Mouse (Mus musculus) embryonic facial prominence, embryonic 14.5 days (tissue): ENCODE data around the gene Gm27021. TPM values are rescaled to one million over a fixed set of nuclear protein-coding genes. Genes with fewer than 3 reads are reported as not detected.
A peak's percentile ranks its signal among the peaks of the same experiment; 100 is the strongest.

Experiments used
- ATAC-seq: fragments of 200-750 bp; cut with Nextera tagmentation; 2 replicates; pipeline ENCODE4 v1.8.0; 2017; ENCODE audit warnings: low read depth, moderate number of reproducible peaks, moderate TSS enrichment
- DNase-seq: peaks from one replicate; pipeline ENCODE4 v3.0.0-alpha.2; 2015; ENCODE audit warnings: low spot score
- H3K27ac ChIP-seq: fragments of 300-500 bp; sonication (generic); replicated peaks from 2 replicates; pipeline ENCODE4 v1.5.1; 2014; ENCODE audit warnings: low read depth, mild to moderate bottlenecking, low read length, moderate library complexity
- H3K27me3 ChIP-seq: fragments of 300-500 bp; sonication (generic); replicated peaks from 2 replicates; pipeline ENCODE4 v1.6.1; 2014; ENCODE audit warnings: low read length; ENCODE audit not compliant: control insufficient read depth, insufficient read depth
- H3K36me3 ChIP-seq: fragments of 300-500 bp; sonication (generic); 2 replicates; pipeline ENCODE4 v1.6.1; 2014; ENCODE audit warnings: low read length, mixed read lengths; ENCODE audit not compliant: control insufficient read depth, insufficient read depth
- H3K4me1 ChIP-seq: fragments of 300-500 bp; sonication (generic); 2 replicates; pipeline ENCODE4 v1.6.1; 2014; ENCODE audit warnings: antibody characterized with exemption, low read length; ENCODE audit not compliant: control insufficient read depth, insufficient read depth
- H3K4me2 ChIP-seq: fragments of 300-500 bp; sonication (generic); 2 replicates; pipeline ENCODE4 v1.6.1; 2014; ENCODE audit warnings: low read depth, mild to moderate bottlenecking, low read length, moderate library complexity, mixed read lengths
- H3K4me3 ChIP-seq: fragments of 300-500 bp; sonication (generic); 2 replicates; pipeline ENCODE4 v1.5.1; 2014; ENCODE audit warnings: low read depth, mild to moderate bottlenecking, low read length
- H3K9ac ChIP-seq: fragments of 300-500 bp; sonication (generic); 2 replicates; pipeline ENCODE4 v1.6.1; 2014; ENCODE audit warnings: low read depth, mild to moderate bottlenecking, low read length, moderate library complexity, mixed read lengths
- H3K9me3 ChIP-seq: fragments of 300-500 bp; sonication (generic); 2 replicates; pipeline ENCODE4 v1.6.1; 2016; ENCODE audit warnings: low read length; ENCODE audit not compliant: control insufficient read depth
- WGBS: fragments of 180-500 bp; shearing (Covaris S2); extraction: QIAGEN DNeasy Blood & Tissue Kit; methylation state at CpG from one replicate; pipeline ENCODE4 v1.1.7; 2014; 5-methylcytosine and 5-hydroxymethylcytosine counted together
- polyA plus RNA-seq: library from polyadenylated mRNA; unstranded; fragments of >200 nt; fragmentation: Nextera tagmentation; extraction: Ambion mirVana; gene quantifications from 2 replicates; pipeline ENCODE4 v1.2.1, GENCODE M21; 2014

Gm27021 gene
- 2.7 and 3.3 TPM in 2 replicates for polyA plus RNA-seq

GRCm38 (mm10) chr8:120667561-120668373, at the start of gene Gm27021, which contains the start of gene Cox4i1:
Gene Gm27021, minus strand, starts transcription at chr8:120668079.
Gene Cox4i1, plus strand, starts transcription at chr8:120668222.
- H3K4me2 ChIP-seq = peak within 1 kb of the TSS; percentile 92
- peak within 1 kb of the TSS; percentile 97 for H3K4me3 ChIP-seq
- H3K9ac ChIP-seq = peak within 1 kb of the TSS; percentile 98
- H3K27ac ChIP-seq = peak within 1 kb of the TSS; percentile 84
- no peaks in the 10 kb centered on the region for H3K27me3 ChIP-seq
- H3K4me1 ChIP-seq = peaks cover 20% of the 10 kb centered on the region
- ATAC-seq (peak; percentile 94), DNase-seq (peak; percentile 96)
- peaks cover 29% of the 10 kb centered on the region for H3K36me3 ChIP-seq
- WGBS = under 1% methylated on average over 37 of the region's 105 CpGs
- no peaks in the 10 kb centered on the region for H3K9me3 ChIP-seq

- DNase-seq (no peak), ATAC-seq (no peak)
- no peak overlapping the region for H3K27ac ChIP-seq
- no peaks in the 10 kb centered on the region for H3K27me3 ChIP-seq
- no peak overlapping the region for H3K9ac ChIP-seq
- H3K4me1 ChIP-seq = no peaks in the 10 kb centered on the region
- no peak overlapping the region for H3K4me3 ChIP-seq
- no peak overlapping the region for H3K4me2 ChIP-seq
- H3K36me3 ChIP-seq = no peaks in the 10 kb centered on the region
- WGBS = 75% methylated on average over 15 of the region's 15 CpGs
- no peaks in the 10 kb centered on the region for H3K9me3 ChIP-seq
Measured at GRCm38 (mm10) chr8:120715996-120716680, 48.3 kb upstream of the Gm27021 start.

GRCm38 (mm10) chr8:120715200-120715599, 47.3 kb upstream of the Gm27021 start:
- no peaks in the 10 kb centered on the region for H3K27me3 ChIP-seq
- DNase-seq (no peak), ATAC-seq (no peak)
- 74% methylated on average over 6 of the region's 6 CpGs for WGBS
- H3K9me3 ChIP-seq = no peaks in the 10 kb centered on the region
- no peak overlapping the region for H3K9ac ChIP-seq
- no peaks in the 10 kb centered on the region for H3K4me1 ChIP-seq
- no peak overlapping the region for H3K4me3 ChIP-seq
- H3K4me2 ChIP-seq = no peak overlapping the region
- no peaks in the 10 kb centered on the region for H3K36me3 ChIP-seq
- H3K27ac ChIP-seq = no peak overlapping the region

- H3K4me2 ChIP-seq = no peak overlapping the region
- H3K27me3 ChIP-seq = no peaks in the 10 kb centered on the region
- ATAC-seq (no peak), DNase-seq (no peak)
- H3K9me3 ChIP-seq = no peaks in the 10 kb centered on the region
- no peaks in the 10 kb centered on the region for H3K36me3 ChIP-seq
- WGBS = 77% methylated on average over 10 of the region's 10 CpGs
- H3K9ac ChIP-seq = no peak overlapping the region
- H3K27ac ChIP-seq = no peak overlapping the region
- H3K4me3 ChIP-seq = no peak overlapping the region
- H3K4me1 ChIP-seq = no peaks in the 10 kb centered on the region
Measured at GRCm38 (mm10) chr8:120709176-120709575, 41.3 kb upstream of the Gm27021 start.

GRCm38 (mm10) chr8:120706193-120706592, 38.3 kb upstream of the Gm27021 start:
- Histone ChIP-seq H3K9ac (no peak overlapping the region), H3K27me3 (no peaks in the 10 kb centered on the region), H3K27ac (no peak overlapping the region), H3K4me2 (no peak overlapping the region), H3K4me3 (no peak overlapping the region), H3K36me3 (no peaks in the 10 kb centered on the region), H3K9me3 (no peaks in the 10 kb centered on the region), H3K4me1 (no peaks in the 10 kb centered on the region)
- WGBS = 60% methylated on average over 3 of the region's 3 CpGs
- ATAC-seq = no peak
- DNase-seq = no peak

GRCm38 (mm10) chr8:120705163-120705562, 37.3 kb upstream of the Gm27021 start:
- no peak for ATAC-seq
- Histone ChIP-seq H3K9me3 (no peaks in the 10 kb centered on the region), H3K4me2 (no peak overlapping the region), H3K4me1 (no peaks in the 10 kb centered on the region), H3K36me3 (no peaks in the 10 kb centered on the region), H3K4me3 (no peak overlapping the region), H3K27ac (no peak overlapping the region), H3K9ac (no peak overlapping the region), H3K27me3 (no peaks in the 10 kb centered on the region)
- DNase-seq = no peak
- WGBS = 76% methylated on average over 15 of the region's 15 CpGs

GRCm38 (mm10) chr8:120704203-120704602, 36.3 kb upstream of the Gm27021 start:
- no peak for DNase-seq
- no peak for ATAC-seq
- no peaks in the 10 kb centered on the region for H3K27me3 ChIP-seq
- H3K9me3 ChIP-seq = no peaks in the 10 kb centered on the region
- H3K4me2 ChIP-seq = no peak overlapping the region
- no peak overlapping the region for H3K4me3 ChIP-seq
- H3K9ac ChIP-seq = no peak overlapping the region
- no peak overlapping the region for H3K27ac ChIP-seq
- WGBS = 72% methylated on average over 9 of the region's 9 CpGs
- H3K36me3 ChIP-seq = no peaks in the 10 kb centered on the region
- no peaks in the 10 kb centered on the region for H3K4me1 ChIP-seq

- DNase-seq = no peak
- no peak overlapping the region for H3K4me3 ChIP-seq
- H3K9me3 ChIP-seq = no peaks in the 10 kb centered on the region
- no peaks in the 10 kb centered on the region for H3K27me3 ChIP-seq
- H3K27ac ChIP-seq = no peak overlapping the region
- ATAC-seq = no peak
- H3K4me1 ChIP-seq = no peaks in the 10 kb centered on the region; the same call in 1 of the 2 replicates
- WGBS = 60% methylated on average over 19 of the region's 19 CpGs
- no peak overlapping the region for H3K4me2 ChIP-seq
- no peaks in the 10 kb centered on the region for H3K36me3 ChIP-seq
- no peak overlapping the region for H3K9ac ChIP-seq
Measured at GRCm38 (mm10) chr8:120701758-120702465, 34.0 kb upstream of the Gm27021 start.
